Mouse (Mus musculus) layer of hippocampus, adult 9-10 months (tissue): Measurements from ENCODE around the gene Zfp980.
"Not testable (repeated sequence)": the region's sequence is repeated elsewhere in the genome, so short reads cannot be mapped to it uniquely, and the experiment has no call there.

Experiments
- DNase-seq: peaks from one replicate; pipeline ENCODE4 v3.0.0; 2022; ENCODE audit warnings: low spot score

Gene Zfp980

DNA sequence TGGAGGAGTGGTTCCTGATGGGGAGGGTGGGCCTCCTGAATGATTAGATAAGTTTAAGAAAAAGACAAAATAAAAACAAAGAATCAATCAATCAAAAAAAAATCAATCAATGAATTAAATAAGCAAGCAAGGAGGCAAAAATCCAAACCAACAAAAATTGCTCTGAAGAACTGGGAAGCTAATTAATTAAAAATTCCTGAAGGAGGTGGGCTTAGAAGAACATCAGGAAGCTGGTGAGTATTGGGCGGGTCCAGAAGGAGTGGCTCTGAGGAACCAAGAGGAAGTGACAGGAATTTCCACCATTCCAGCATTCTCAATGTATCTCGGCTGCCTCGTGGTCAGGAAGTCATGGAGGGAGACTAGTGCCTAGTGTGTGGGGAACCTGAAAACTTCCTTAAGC, at the start of gene Zfp980:
TSS of gene Zfp980 (plus strand) at position 301 of the 400 bp plus-strand sequence.
- not testable (repeated sequence) for DNase-seq

GRCm38 (mm10) chr4:145640416-145641185, 29.9 kb upstream of the Zfp980 start:
- DNase-seq = not testable (repeated sequence)

- DNase-seq = not testable (repeated sequence)
These were observed 3.8 kb downstream of the Zfp980 start for GRCm38 (mm10) chr4:145674286-145674780.

DNA sequence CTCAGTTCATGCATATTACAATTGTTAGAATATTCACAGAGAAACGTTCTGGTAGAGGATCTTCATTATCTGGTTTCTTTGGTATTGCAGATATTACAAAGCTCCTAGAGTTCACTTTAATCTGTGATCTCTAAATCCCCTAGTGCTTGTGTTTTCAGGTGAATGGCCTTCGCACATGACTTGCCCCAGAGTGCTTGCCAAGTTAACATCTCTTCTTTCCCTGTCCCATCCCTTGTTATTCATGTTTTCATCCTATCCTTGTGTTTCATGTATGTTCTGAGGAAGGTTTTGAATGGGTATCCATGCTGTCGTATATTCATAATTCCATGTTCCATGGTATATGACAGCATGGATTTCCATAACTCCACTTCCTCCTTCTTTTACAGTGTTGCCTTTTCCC, 9.7 kb downstream of the Zfp980 start:
- not testable (repeated sequence) for DNase-seq

GRCm38 (mm10) chr4:145680672-145681387, 10.3 kb downstream of the Zfp980 start:
- not testable (repeated sequence) for DNase-seq

GRCm38 (mm10) chr4:145682021-145682420, 11.5 kb downstream of the Zfp980 start:
- not testable (repeated sequence) for DNase-seq

- not testable (repeated sequence) for DNase-seq
These were observed 12.7 kb downstream of the Zfp980 start for GRCm38 (mm10) chr4:145683024-145683766.

DNA sequence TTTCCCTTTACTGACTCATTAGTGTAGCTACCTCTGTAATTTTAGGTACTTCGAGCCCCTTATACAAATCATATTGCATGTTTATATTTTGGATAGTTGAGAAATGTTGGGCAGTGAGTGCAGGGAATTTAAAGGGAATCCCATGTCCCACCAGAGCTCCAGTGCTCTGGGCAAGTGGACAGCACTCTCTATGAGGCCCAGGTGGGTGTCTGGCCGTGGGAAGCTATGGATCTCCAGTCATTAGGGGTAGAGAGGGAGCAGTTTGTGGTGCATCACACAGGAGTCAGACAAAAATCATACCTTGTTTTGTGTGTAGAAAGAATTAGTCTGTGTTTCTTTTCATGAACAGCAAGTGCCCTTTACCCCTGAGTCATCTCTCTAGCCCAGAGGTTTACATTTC, 15.6 kb downstream of the Zfp980 start:
- DNase-seq = not testable (repeated sequence)

GRCm38 (mm10) chr4:145744935-145745644, 74.6 kb downstream of the Zfp980 start:
- not testable (repeated sequence) for DNase-seq

DNA sequence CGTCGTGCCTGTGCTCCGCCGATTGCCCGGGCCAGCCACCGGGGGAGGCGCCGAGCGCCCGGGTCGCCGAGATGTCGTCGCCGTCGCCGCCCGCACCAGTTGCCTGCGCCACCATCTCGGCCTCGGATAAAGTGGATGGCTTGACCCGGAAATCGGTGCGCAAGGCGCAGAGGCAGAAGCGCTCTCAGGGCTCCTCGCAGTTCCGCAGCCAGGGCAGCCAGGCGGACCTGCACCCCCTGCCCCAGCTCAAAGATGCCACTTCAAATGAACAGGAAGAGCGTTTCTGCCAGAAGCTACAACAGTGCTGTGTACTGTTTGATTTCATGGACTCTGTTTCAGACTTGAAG, 75.1 kb downstream of the Zfp980 start:
- not testable (repeated sequence) for DNase-seq
